Mouse (Mus musculus): ENCODE measurements around the gene Vmn1r159.

Gene Vmn1r159

GRCm38 (mm10) chr7:22843505-22843904 lies at the start of gene Vmn1r159:
TSS of gene Vmn1r159 (minus strand) at chr7:22843605.
- 61% methylated on average over 3 of the region's 3 CpGs for WGBS

GRCm38 (mm10) chr7:22870924-22871323 lies 27.5 kb upstream of the Vmn1r159 start, which contains the start of gene Vmn1r160:
TSS of gene Vmn1r160 (plus strand) at chr7:22871224.
- 36% methylated on average over 1 of the region's 3 CpGs for WGBS

Data from cerebral cortex, adult 2 months (tissue).